Mouse (Mus musculus) MEL (cell line): Measurements from ENCODE around the gene Col4a2. TPM values are rescaled to one million over a fixed set of nuclear protein-coding genes. Genes with fewer than 3 reads are reported as not detected.

ENCODE experiments used
- DNase-seq: peaks from one replicate; pipeline ENCODE4 v3.0.0; 2011; ENCODE audit warnings: low read depth, low spot score
- H3K27ac ChIP-seq: 2 replicates; pipeline ENCODE4 v1.5.1; 2012; ENCODE audit warnings: low read depth, mild to moderate bottlenecking, control low read depth, low read length, moderate library complexity; ENCODE audit not compliant: control insufficient read depth
- H3K27me3 ChIP-seq, 2 experiments: fragments of 150-350 bp in 1 of 2; sonication (generic) in 1 of 2; 2 replicates each; pipeline ENCODE4 v1.6.1; 2012; ENCODE audit warnings: low read length in 2 of 2, mild to moderate bottlenecking in 2 of 2, improper control_type of control experiment in 1 of 2, moderate library complexity in 1 of 2; ENCODE audit not compliant: insufficient read depth in 2 of 2, control insufficient read depth in 1 of 2
- H3K36me3 ChIP-seq, 2 experiments: 2 replicates each; pipeline ENCODE4 v1.6.1; 2012 to 2014; ENCODE audit warnings: low read length in 2 of 2, improper control_type of control experiment in 1 of 2, inconsistent platforms in 1 of 2, mild to moderate bottlenecking in 1 of 2; ENCODE audit not compliant: insufficient read depth in 2 of 2, control insufficient read depth in 1 of 2
- H3K4me1 ChIP-seq, 2 experiments: fragments of 150-350 bp in 1 of 2; sonication (generic) in 1 of 2; 2 replicates each; pipeline ENCODE4 v1.6.1; 2012; ENCODE audit warnings: low read length in 2 of 2, improper control_type of control experiment in 1 of 2, mild to moderate bottlenecking in 1 of 2; ENCODE audit not compliant: insufficient read depth in 2 of 2, control insufficient read depth in 1 of 2
- H3K4me3 ChIP-seq, 2 experiments: fragments of 150-350 bp in 1 of 2; sonication (generic) in 1 of 2; 2 replicates each; pipeline ENCODE4 v1.5.1; 2012; ENCODE audit warnings: low read depth in 2 of 2, low read length in 2 of 2, mild to moderate bottlenecking in 2 of 2, moderate library complexity in 2 of 2, control low read depth in 1 of 2, improper control_type of control experiment in 1 of 2; ENCODE audit not compliant: control insufficient read depth in 1 of 2, insufficient read depth in 1 of 2
- H3K79me2 ChIP-seq: 2 replicates; pipeline ENCODE4 v1.6.1; 2012; ENCODE audit warnings: mild to moderate bottlenecking, low read length, moderate library complexity; ENCODE audit not compliant: control insufficient read depth, poor library complexity, insufficient read depth
- H3K9ac ChIP-seq: 2 replicates; pipeline ENCODE4 v1.6.1; 2012; ENCODE audit warnings: low read depth, mild to moderate bottlenecking, control low read depth, low read length, moderate library complexity; ENCODE audit not compliant: control insufficient read depth, poor library complexity, severe bottlenecking
- H3K9me3 ChIP-seq: fragments of 150-350 bp; sonication (generic); replicated peaks from 2 replicates; pipeline ENCODE4 v1.6.1; 2012; ENCODE audit warnings: mild to moderate bottlenecking, low read length, improper control_type of control experiment, moderate library complexity; ENCODE audit not compliant: insufficient read depth
- CHD1 ChIP-seq: IDR thresholded peaks from 2 replicates; pipeline ENCODE4 v1.6.1; 2012; ENCODE audit warnings: low read depth, mild to moderate bottlenecking, inconsistent platforms, low read length, improper control_type of control experiment
- CHD2 ChIP-seq: IDR thresholded peaks from 2 replicates; pipeline ENCODE4 v1.6.1; 2011; ENCODE audit warnings: low read length, improper control_type of control experiment
- ELF1 ChIP-seq: IDR thresholded peaks from 2 replicates; pipeline ENCODE4 v1.6.1; 2014; ENCODE audit warnings: low read depth, mild to moderate bottlenecking, inconsistent platforms, low read length, improper control_type of control experiment, moderate library complexity
- ETS1 ChIP-seq: IDR thresholded peaks from 2 replicates; pipeline ENCODE4 v1.6.1; 2012; ENCODE audit warnings: low read depth, mild to moderate bottlenecking, inconsistent platforms, low read length, improper control_type of control experiment, moderate library complexity
- GABPA ChIP-seq: IDR thresholded peaks from 2 replicates; pipeline ENCODE4 v1.6.1; 2012; ENCODE audit warnings: low read depth, mild to moderate bottlenecking, inconsistent platforms, low read length, improper control_type of control experiment, moderate library complexity
- MAFK ChIP-seq: IDR thresholded peaks from 2 replicates; pipeline ENCODE4 v1.6.1; 2011; ENCODE audit warnings: low read depth, mild to moderate bottlenecking, low read length, improper control_type of control experiment, borderline replicate concordance
- MEF2A ChIP-seq: IDR thresholded peaks from 2 replicates; pipeline ENCODE4 v1.6.1; 2014; ENCODE audit warnings: low read depth, mild to moderate bottlenecking, inconsistent platforms, low read length, improper control_type of control experiment; ENCODE audit not compliant: poor library complexity, insufficient replicate concordance, severe bottlenecking; ENCODE audit errors: extremely low read depth
- MYC ChIP-seq: IDR thresholded peaks from 2 replicates; pipeline ENCODE4 v1.6.1; 2011; ENCODE audit warnings: low read depth, mild to moderate bottlenecking, low read length, improper control_type of control experiment, moderate library complexity
- POLR2AphosphoS5 ChIP-seq: IDR thresholded peaks from 2 replicates; pipeline ENCODE4 v1.6.1; 2012; ENCODE audit warnings: low read depth, borderline replicate concordance, mild to moderate bottlenecking, inconsistent platforms, low read length, moderate library complexity, mixed read lengths
- RAD21 ChIP-seq: IDR thresholded peaks from 2 replicates; pipeline ENCODE4 v1.6.1; 2011; ENCODE audit warnings: mild to moderate bottlenecking, low read depth, low read length, improper control_type of control experiment
- SIN3A ChIP-seq: IDR thresholded peaks from 2 replicates; pipeline ENCODE4 v1.6.1; 2012; ENCODE audit warnings: low read length, improper control_type of control experiment, inconsistent platforms
- SMC3 ChIP-seq: IDR thresholded peaks from 2 replicates; pipeline ENCODE4 v1.6.1; 2011; ENCODE audit warnings: low read depth, low read length, improper control_type of control experiment
- TAL1 ChIP-seq: IDR thresholded peaks from 2 replicates; pipeline ENCODE4 v1.6.1; 2012; ENCODE audit warnings: mild to moderate bottlenecking, inconsistent platforms, low read length, moderate library complexity, mixed read lengths
- TBP ChIP-seq: IDR thresholded peaks from 2 replicates; pipeline ENCODE4 v1.8.0; 2011; ENCODE audit warnings: low read depth, low read length, improper control_type of control experiment
- TCF12 ChIP-seq: IDR thresholded peaks from 2 replicates; pipeline ENCODE4 v1.6.1; 2014; ENCODE audit warnings: low read depth, mild to moderate bottlenecking, inconsistent platforms, low read length, improper control_type of control experiment, moderate library complexity
- USF1 ChIP-seq: IDR thresholded peaks from 2 replicates; pipeline ENCODE4 v1.6.1; 2014; ENCODE audit warnings: low read depth, mild to moderate bottlenecking, inconsistent platforms, low read length, improper control_type of control experiment, moderate library complexity
- USF2 ChIP-seq, 2 experiments: IDR thresholded peaks; 2 replicates each; pipeline ENCODE4 v1.6.1; 2011 to 2012; ENCODE audit warnings: improper control_type of control experiment in 2 of 2, low read length in 2 of 2, borderline replicate concordance in 1 of 2, inconsistent platforms in 1 of 2, low read depth in 1 of 2, mild to moderate bottlenecking in 1 of 2; ENCODE audit not compliant: insufficient read depth in 1 of 2
- ZNF384 ChIP-seq: IDR thresholded peaks from 2 replicates; pipeline ENCODE4 v1.6.1; 2012; ENCODE audit warnings: low read depth, mild to moderate bottlenecking, inconsistent platforms, low read length, improper control_type of control experiment
- polyA plus RNA-seq, 2 experiments: library from polyadenylated mRNA; stranded (reverse) in 1 of 2; unstranded in 1 of 2; fragments of >175 nt in 1 of 2; fragments of >200 nt in 1 of 2; gene quantifications; 2 replicates each; pipeline versions ENCODE4 v1.2.1 to v1.2.4; 2012; ENCODE audit warnings: low replicate concordance in 2 of 2, low read depth in 1 of 2; ENCODE audit not compliant: insufficient read length in 2 of 2, insufficient read depth in 1 of 2, missing spikeins in 1 of 2
- total RNA-seq: library from RNA; depleted of rRNA; stranded (reverse); fragments of 300-350 nt; gene quantifications from 2 replicates; pipeline ENCODE4 v1.2.3, GENCODE M21; 2012

Gene Col4a2
- total and polyA plus RNA-seq, 3 experiments, result 0.04 to 0.81 TPM; not detected in 1

GRCm38 (mm10) chr8:11287139-11287538, 25.5 kb upstream of the Col4a2 start:
- Histone ChIP-seq H3K9ac (no peak overlapping the region), H3K27ac (no peak overlapping the region), H3K27me3 (no peaks in the 10 kb centered on the region), H3K4me1 (no peaks in the 10 kb centered on the region), H3K36me3 (no peaks in the 10 kb centered on the region), H3K9me3 (no peaks in the 10 kb centered on the region), H3K79me2 (no peaks in the 10 kb centered on the region), H3K4me3 (no peak overlapping the region)
- TF ChIP-seq CHD1 (no peak), MEF2A (no peak), ETS1 (no peak)
- DNase-seq, result no peak

- no peak overlapping the region for H3K9ac ChIP-seq
- TF ChIP-seq GABPA, result no peak
- TF ChIP-seq MEF2A, result no peak
- no peak for TF ChIP-seq MAFK
- TF ChIP-seq TCF12, result no peak
- no peak for TF ChIP-seq SIN3A
- no peak for TF ChIP-seq TBP
- no peak for TF ChIP-seq USF1
- TF ChIP-seq MYC, result no peak
- TF ChIP-seq SMC3, result no peak
- TF ChIP-seq CHD2, result no peak
- TF ChIP-seq RAD21, result no peak
- no peak for TF ChIP-seq POLR2AphosphoS5
- TF ChIP-seq ELF1, result no peak
- no peak for TF ChIP-seq TAL1
- TF ChIP-seq ZNF384, result no peak
- TF ChIP-seq CHD1, result no peak
- TF ChIP-seq USF2 (IDR thresholded peaks at IDR 0.05; ENCODE audit: borderline replicate concordance in 1 of 2, insufficient read depth in 1 of 2, low read depth in 1 of 2, low read length in 2 of 2), result no peak
- no peaks in the 10 kb centered on the region for H3K4me1 ChIP-seq
- no peaks in the 10 kb centered on the region for H3K27me3 ChIP-seq
- H3K79me2 ChIP-seq, result no peaks in the 10 kb centered on the region
- no peak overlapping the region for H3K27ac ChIP-seq
- H3K36me3 ChIP-seq, result no peaks in the 10 kb centered on the region
- no peak overlapping the region for H3K4me3 ChIP-seq
- no peak for DNase-seq
- no peaks in the 10 kb centered on the region for H3K9me3 ChIP-seq
Observed at GRCm38 (mm10) chr8:11288286-11288685, 24.3 kb upstream of the Col4a2 start.
